Mouse (Mus musculus): Measurements from ENCODE around the gene Akap13. TPM values are rescaled to one million over a fixed set of nuclear protein-coding genes. Genes with fewer than 3 reads are reported as not detected.

The Akap13 gene
- total RNA-seq, 2 experiments from 2014 or later, result 94.0 to 95.4 TPM

- intact Hi-C loops (cut with DNase I), result loop anchor here (10.0 kb wide), 1 partner anchor 418 kb away; no protein-coding TSS in a partner anchor
- no peak for DNase-seq
Observed at GRCm38 (mm10) chr7:75553002-75553666, 97.8 kb downstream of the Akap13 start.

GRCm38 (mm10) chr7:75553667-75554045, 98.3 kb downstream of the Akap13 start:
- intact Hi-C loops (cut with DNase I), result loop anchor here (2.0 to 10.0 kb wide), 2 partner anchors 153 to 419 kb away; no protein-coding TSS in a partner anchor
- no peak for DNase-seq

- intact Hi-C loops (cut with DNase I), result loop anchor here (2.0 to 10.0 kb wide), 2 partner anchors 153 to 419 kb away; no protein-coding TSS in a partner anchor
- peak; percentile 38 to 43 for DNase-seq
Observed at GRCm38 (mm10) chr7:75554065-75554464, 98.7 kb downstream of the Akap13 start.

- peak in 1 of 2 experiments; percentile 48 for DNase-seq
- intact Hi-C loops (cut with DNase I), result loop anchor here (1.0 to 10.0 kb wide), 3 partner anchors 155 to 421 kb away; no protein-coding TSS in a partner anchor
Observed at GRCm38 (mm10) chr7:75555940-75556339, 100.6 kb downstream of the Akap13 start.

GRCm38 (mm10) chr7:75558225-75558624, 102.9 kb downstream of the Akap13 start:
- intact Hi-C loops (cut with DNase I), result loop anchor here (10.0 kb wide), 1 partner anchor 423 kb away; no protein-coding TSS in a partner anchor
- no peak for DNase-seq

GRCm38 (mm10) chr7:75559119-75559518, 103.8 kb downstream of the Akap13 start:
- DNase-seq, result no peak
- intact Hi-C loops (cut with DNase I), result loop anchor here (10.0 kb wide), 1 partner anchor 424 kb away; no protein-coding TSS in a partner anchor

- intact Hi-C loops (cut with DNase I), result loop anchor here (5.0 to 10.0 kb wide), 2 partner anchors 322 to 425 kb away; no protein-coding TSS in a partner anchor
Observed at GRCm38 (mm10) chr7:75559915-75560314, 104.6 kb downstream of the Akap13 start.

GRCm38 (mm10) chr7:75560566-75560965, 105.2 kb downstream of the Akap13 start:
- intact Hi-C loops (cut with DNase I), result loop anchor here (5.0 kb wide), 1 partner anchor 322 kb away; no protein-coding TSS in a partner anchor
- no peak for DNase-seq

More at GRCm38 (mm10) chr7:75559915-75560314, 104.6 kb downstream of the Akap13 start:
- no peak for DNase-seq

GRCm38 (mm10) chr7:75561134-75561533, 105.8 kb downstream of the Akap13 start:
- intact Hi-C loops (cut with DNase I), result loop anchor here (5.0 kb wide), 1 partner anchor 321 kb away; no protein-coding TSS in a partner anchor
- no peak for DNase-seq

- DNase-seq, result no peak
- intact Hi-C loops (cut with DNase I), result no loop called here
Observed at GRCm38 (mm10) chr7:75568276-75568675, 112.9 kb downstream of the Akap13 start.

GRCm38 (mm10) chr7:75568883-75569282, 113.5 kb downstream of the Akap13 start:
- intact Hi-C loops (cut with DNase I), result no loop called here
- DNase-seq, result no peak

GRCm38 (mm10) chr7:75570218-75570617, 114.9 kb downstream of the Akap13 start:
- intact Hi-C loops (cut with DNase I), result no loop called here
- DNase-seq, result no peak

GRCm38 (mm10) chr7:75571078-75571477, 115.7 kb downstream of the Akap13 start:
- DNase-seq, result no peak

GRCm38 (mm10) chr7:75572127-75572526, 116.8 kb downstream of the Akap13 start:
- intact Hi-C loops (cut with DNase I), result no loop called here

More at GRCm38 (mm10) chr7:75571078-75571477, 115.7 kb downstream of the Akap13 start:
- intact Hi-C loops (cut with DNase I), result no loop called here

GRCm38 (mm10) chr7:75575120-75575649, 119.9 kb downstream of the Akap13 start:
- intact Hi-C loops (cut with DNase I), result loop anchor here (5.0 kb wide), 1 partner anchor 132 kb away; no protein-coding TSS in a partner anchor
- peak; percentile 68 to 74 for DNase-seq

More at GRCm38 (mm10) chr7:75572127-75572526, 116.8 kb downstream of the Akap13 start:
- no peak for DNase-seq

GRCm38 (mm10) chr7:75575800-75576585, 120.7 kb downstream of the Akap13 start:
- intact Hi-C loops (cut with DNase I), result loop anchor here (5.0 kb wide), 1 partner anchor 131 kb away; no protein-coding TSS in a partner anchor
- no peak for DNase-seq

GRCm38 (mm10) chr7:75576851-75577250, 121.5 kb downstream of the Akap13 start:
- no peak for DNase-seq
- intact Hi-C loops (cut with DNase I), result loop anchor here (5.0 kb wide), 1 partner anchor 130 kb away; no protein-coding TSS in a partner anchor

- peak in 1 of 2 experiments; percentile 40 for DNase-seq
Observed at GRCm38 (mm10) chr7:75577353-75577752, 122.0 kb downstream of the Akap13 start.

GRCm38 (mm10) chr7:75578647-75579046, 123.3 kb downstream of the Akap13 start:
- intact Hi-C loops (cut with DNase I), result loop anchor here (2.0 to 5.0 kb wide), 2 partner anchors 34 to 129 kb away; no protein-coding TSS in a partner anchor
- DNase-seq, result no peak

More at GRCm38 (mm10) chr7:75577353-75577752, 122.0 kb downstream of the Akap13 start:
- intact Hi-C loops (cut with DNase I), result loop anchor here (5.0 kb wide), 1 partner anchor 130 kb away; no protein-coding TSS in a partner anchor

GRCm38 (mm10) chr7:75582091-75582490, 126.8 kb downstream of the Akap13 start:
- DNase-seq, result no peak
- intact Hi-C loops (cut with DNase I), result no loop called here

Measured in heart, postnatal 10 days (tissue).